Mouse (Mus musculus): ENCODE measurements around the gene Clec4b2. TPM values are rescaled to one million over a fixed set of nuclear protein-coding genes. Genes with fewer than 3 reads are reported as not detected.
"Not testable (repeated sequence)": the region's sequence is repeated elsewhere in the genome, so short reads cannot be mapped to it uniquely, and the experiment has no call there.

The Clec4b2 gene
- polyA plus RNA-seq, 1 experiment from 2014 or later, result not detected

DNA sequence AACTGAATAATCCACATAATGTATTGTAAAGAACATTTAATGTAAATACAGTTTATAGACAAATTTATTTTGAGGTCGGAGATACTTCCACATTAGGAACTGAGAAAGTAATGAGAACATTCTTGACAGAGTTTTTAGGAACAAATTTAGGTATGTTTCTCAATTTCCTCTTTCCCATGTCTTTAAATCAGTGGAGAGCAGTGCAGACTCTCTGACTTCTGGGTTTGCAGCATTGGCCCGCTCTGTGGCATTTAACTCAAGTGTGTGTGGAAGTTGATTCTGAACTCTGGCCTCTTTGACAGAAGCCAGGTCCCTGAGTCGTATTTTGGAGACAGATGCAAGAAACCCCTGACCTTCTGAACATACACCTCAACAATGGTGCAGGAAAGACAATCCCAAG lies 57.0 kb downstream of the Clec4b2 start, which contains the start of gene Clec4n:
TSS of gene Clec4n (plus strand) at position 200 of the 400 bp plus-strand sequence.
- WGBS, result 72% methylated on average over 3 of the region's 3 CpGs
- Histone ChIP-seq H3K9me3 (no peaks in the 10 kb centered on the region), H3K9ac (replicated peaks) (no peak within 1 kb of the TSS), H3K27ac (replicated peaks) (no peak within 1 kb of the TSS), H3K4me1 (no peaks in the 10 kb centered on the region), H3K36me3 (no peaks in the 10 kb centered on the region), H3K27me3 (no peaks in the 10 kb centered on the region), H3K4me2 (replicated peaks) (no peak within 1 kb of the TSS), H3K4me3 (no peak within 1 kb of the TSS)
- no peak for ATAC-seq (ENCODE audit: low FRiP score, low read depth)

GRCm38 (mm10) chr6:123231149-123231548 lies 58.5 kb downstream of the Clec4b2 start:
- 71% methylated on average over 2 of the region's 2 CpGs for WGBS
- Histone ChIP-seq H3K4me2 (replicated peaks) (no peak overlapping the region), H3K9ac (replicated peaks) (no peak overlapping the region), H3K4me1 (no peaks in the 10 kb centered on the region), H3K36me3 (no peaks in the 10 kb centered on the region), H3K27me3 (no peaks in the 10 kb centered on the region), H3K27ac (replicated peaks) (no peak overlapping the region), H3K9me3 (no peaks in the 10 kb centered on the region), H3K4me3 (no peak overlapping the region)
- ATAC-seq (ENCODE audit: low FRiP score, low read depth), result no peak

GRCm38 (mm10) chr6:123237582-123237981 lies 64.9 kb downstream of the Clec4b2 start:
- Histone ChIP-seq H3K9ac (replicated peaks) (no peak overlapping the region), H3K27me3 (no peaks in the 10 kb centered on the region), H3K36me3 (no peaks in the 10 kb centered on the region), H3K4me1 (no peaks in the 10 kb centered on the region), H3K4me2 (replicated peaks) (no peak overlapping the region), H3K27ac (replicated peaks) (no peak overlapping the region), H3K9me3 (no peaks in the 10 kb centered on the region), H3K4me3 (no peak overlapping the region)
- no peak for ATAC-seq (ENCODE audit: low FRiP score, low read depth)

DNA sequence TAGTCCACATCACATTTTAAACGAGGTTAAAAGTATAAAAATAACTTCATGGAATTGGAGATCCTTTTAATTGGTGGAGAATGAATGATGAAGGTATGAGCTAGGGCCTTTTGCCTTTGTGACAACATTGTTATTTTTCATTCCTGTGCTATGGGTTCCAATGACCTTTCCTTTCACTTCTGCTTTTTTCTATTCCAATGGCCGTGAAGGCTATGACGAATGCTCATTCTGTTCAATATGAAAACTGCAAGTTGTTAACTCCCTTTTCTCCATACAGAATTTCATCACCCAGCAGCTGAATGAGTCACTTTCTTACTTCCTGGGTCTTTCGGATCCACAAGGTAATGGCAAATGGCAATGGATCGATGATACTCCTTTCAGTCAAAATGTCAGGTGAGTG lies 71.5 kb downstream of the Clec4b2 start:
- Histone ChIP-seq H3K4me3 (no peak overlapping the region), H3K9ac (replicated peaks) (no peak overlapping the region), H3K9me3 (no peaks in the 10 kb centered on the region), H3K4me1 (no peaks in the 10 kb centered on the region), H3K36me3 (no peaks in the 10 kb centered on the region), H3K27me3 (no peaks in the 10 kb centered on the region), H3K27ac (replicated peaks) (no peak overlapping the region), H3K4me2 (replicated peaks) (no peak overlapping the region)
- ATAC-seq (ENCODE audit: low FRiP score, low read depth), result no peak
- WGBS, result 83% methylated on average over 5 of the region's 5 CpGs

- H3K4me1 ChIP-seq; H3K4me2 ChIP-seq (replicated peaks); H3K27ac ChIP-seq (replicated peaks); ATAC-seq (ENCODE audit: low FRiP score, low read depth); H3K9me3 ChIP-seq; H3K4me3 ChIP-seq; H3K27me3 ChIP-seq; H3K9ac ChIP-seq (replicated peaks); H3K36me3 ChIP-seq: not testable (repeated sequence)
- 89% methylated on average over 2 of the region's 2 CpGs for WGBS
These were observed 76.2 kb downstream of the Clec4b2 start for GRCm38 (mm10) chr6:123248862-123249261.

- H3K4me3 ChIP-seq, result no peak overlapping the region
- no peak for ATAC-seq (ENCODE audit: low FRiP score, low read depth)
- H3K4me1 ChIP-seq, result no peaks in the 10 kb centered on the region
- H3K9ac ChIP-seq (replicated peaks), result no peak overlapping the region
- no peak overlapping the region for H3K27ac ChIP-seq (replicated peaks)
- no peaks in the 10 kb centered on the region for H3K27me3 ChIP-seq
- H3K4me2 ChIP-seq (replicated peaks), result no peak overlapping the region
- H3K36me3 ChIP-seq, result no peaks in the 10 kb centered on the region
- no peaks in the 10 kb centered on the region for H3K9me3 ChIP-seq
These were observed 80.0 kb downstream of the Clec4b2 start for GRCm38 (mm10) chr6:123252735-123253134.

Other genes starting within 250 kb of the Clec4b2 start
- gene Clec4a3, start 220.4 kb upstream of the Clec4b2 start, polyA plus RNA-seq (2016; fragmentation: Nextera tagmentation; extraction: Ambion mirVana), result 0.92 and 1.2 TPM in 2 replicates
- not detected in 2 replicates for gene Clec4a4, start 182.5 kb upstream of the Clec4b2 start, polyA plus RNA-seq (2016; fragmentation: Nextera tagmentation; extraction: Ambion mirVana)
- gene Clec4b1, start 122.9 kb upstream of the Clec4b2 start, polyA plus RNA-seq (2016; fragmentation: Nextera tagmentation; extraction: Ambion mirVana), result not detected in 2 replicates
- gene Clec4a2, start 66.5 kb upstream of the Clec4b2 start, polyA plus RNA-seq (2016; fragmentation: Nextera tagmentation; extraction: Ambion mirVana), result 1.2 and 1.4 TPM in 2 replicates
- 1.1 and 1.6 TPM in 2 replicates for gene Clec4n, start 57.0 kb downstream of the Clec4b2 start, polyA plus RNA-seq (2016; fragmentation: Nextera tagmentation; extraction: Ambion mirVana)
- gene Clec4d, start 89.2 kb downstream of the Clec4b2 start, polyA plus RNA-seq (2016; fragmentation: Nextera tagmentation; extraction: Ambion mirVana), result not detected in 2 replicates
- not detected in 2 replicates for gene Clec4e, start 117.0 kb downstream of the Clec4b2 start, polyA plus RNA-seq (2016; fragmentation: Nextera tagmentation; extraction: Ambion mirVana)
- not detected in 2 replicates for gene Vmn2r19, start 135.4 kb downstream of the Clec4b2 start, polyA plus RNA-seq (2016; fragmentation: Nextera tagmentation; extraction: Ambion mirVana)
- gene Vmn2r20, start 245.2 kb downstream of the Clec4b2 start, polyA plus RNA-seq (2016; fragmentation: Nextera tagmentation; extraction: Ambion mirVana), result not detected in 2 replicates